Mouse (Mus musculus): ENCODE data around the gene Tmbim1. TPM values are rescaled to one million over a fixed set of nuclear protein-coding genes. Genes with fewer than 3 reads are reported as not detected.
"Not testable (repeated sequence)": the region's sequence is repeated elsewhere in the genome, so short reads cannot be mapped to it uniquely, and the experiment has no call there.

Tmbim1 gene
- polyA plus RNA-seq, 1 experiment from 2014 or later: 18.6 TPM

DNA sequence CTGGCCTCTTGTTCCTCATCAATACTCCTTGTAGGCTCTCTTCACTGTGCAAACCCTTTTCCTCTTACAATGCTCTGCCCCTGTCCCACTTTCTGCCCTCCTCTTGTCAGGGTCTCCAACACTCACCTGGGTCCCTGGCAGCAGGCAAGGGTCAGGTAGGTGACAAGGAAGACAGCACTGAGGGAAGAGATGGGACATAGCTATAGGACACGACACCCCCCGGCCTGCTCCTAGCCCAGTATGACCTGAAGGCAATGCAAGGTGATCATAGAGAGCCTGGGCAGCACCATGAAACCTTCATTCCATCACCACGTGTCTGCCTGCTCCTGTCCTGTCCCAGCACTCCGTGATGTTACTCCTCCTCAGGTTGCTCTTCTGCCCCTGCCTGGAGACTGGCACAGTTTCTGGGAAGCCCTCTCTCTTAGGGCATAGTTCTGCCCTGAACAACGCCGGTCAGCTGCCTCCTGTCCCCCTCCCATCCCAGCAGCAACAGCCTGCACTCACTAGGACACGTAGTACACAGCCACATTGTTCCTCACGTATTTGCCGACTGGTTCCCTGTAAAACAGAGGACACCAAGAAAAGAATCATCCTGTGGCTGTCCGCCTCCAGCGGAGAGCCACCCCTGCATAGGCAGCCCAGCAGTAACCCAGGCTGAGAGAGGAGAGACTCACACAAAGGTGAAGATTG lies 12.9 kb downstream of the Tmbim1 start:
- H3K27ac ChIP-seq: 0 out of 2 replicates have a peak overlapping the region, but pooled peaks have one; percentile 23
- peaks cover 79% of the 10 kb centered on the region for H3K4me1 ChIP-seq
- WGBS (ENCODE audit: insufficient replicate concordance): 83% methylated on average over 11 of the region's 11 CpGs
- peaks cover 66% of the 10 kb centered on the region for H3K36me3 ChIP-seq
- no peaks in the 10 kb centered on the region for H3K9me3 ChIP-seq (replicated peaks)
- no peak for ATAC-seq
- no peaks in the 10 kb centered on the region for H3K27me3 ChIP-seq (replicated peaks)
- no peak overlapping the region for H3K4me3 ChIP-seq
- H3K9ac ChIP-seq: no peak overlapping the region
- no peak overlapping the region for H3K4me2 ChIP-seq

- Histone ChIP-seq H3K9ac (no peak overlapping the region), H3K4me2 (no peak overlapping the region), H3K4me3 (no peak overlapping the region), H3K27ac (0 out of 2 replicates have a peak overlapping the region, but pooled peaks have one; percentile 18), H3K9me3 (replicated peaks) (no peaks in the 10 kb centered on the region), H3K4me1 (peaks cover 74% of the 10 kb centered on the region), H3K27me3 (replicated peaks) (no peaks in the 10 kb centered on the region), H3K36me3 (peaks cover 71% of the 10 kb centered on the region)
- no peak for ATAC-seq
- WGBS (ENCODE audit: insufficient replicate concordance): 85% methylated on average over 5 of the region's 5 CpGs
These were observed 15.3 kb downstream of the Tmbim1 start for GRCm38 (mm10) chr1:74290141-74290540.

DNA sequence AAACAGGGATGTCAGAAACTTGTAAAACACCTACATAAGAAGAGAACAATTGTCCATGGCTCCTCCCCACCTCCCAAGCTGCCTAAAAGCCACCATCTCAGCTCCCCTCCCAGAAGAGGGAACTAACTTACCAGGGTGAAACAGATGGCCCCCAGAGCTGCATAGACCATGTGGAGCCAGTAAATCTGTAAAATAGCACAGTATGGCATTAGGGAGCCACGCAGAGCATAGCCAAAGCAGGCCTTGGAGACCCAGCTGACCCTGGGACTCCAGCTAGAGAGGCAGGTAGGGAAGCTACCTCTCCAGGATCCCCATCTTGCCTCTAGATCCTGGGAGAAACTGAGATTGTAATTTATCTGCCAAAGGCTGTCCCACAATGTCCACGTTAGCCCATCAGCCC lies 15.7 kb downstream of the Tmbim1 start:
- no peak overlapping the region for H3K4me3 ChIP-seq
- H3K27ac ChIP-seq: 0 out of 2 replicates have a peak overlapping the region, but pooled peaks have one; percentile 18
- 72% methylated on average over 2 of the region's 2 CpGs for WGBS (ENCODE audit: insufficient replicate concordance)
- H3K9ac ChIP-seq: no peak overlapping the region
- H3K27me3 ChIP-seq (replicated peaks): no peaks in the 10 kb centered on the region
- ATAC-seq: no peak
- H3K4me1 ChIP-seq: peaks cover 70% of the 10 kb centered on the region
- no peaks in the 10 kb centered on the region for H3K9me3 ChIP-seq (replicated peaks)
- H3K36me3 ChIP-seq: peaks cover 70% of the 10 kb centered on the region
- H3K4me2 ChIP-seq: no peak overlapping the region

DNA sequence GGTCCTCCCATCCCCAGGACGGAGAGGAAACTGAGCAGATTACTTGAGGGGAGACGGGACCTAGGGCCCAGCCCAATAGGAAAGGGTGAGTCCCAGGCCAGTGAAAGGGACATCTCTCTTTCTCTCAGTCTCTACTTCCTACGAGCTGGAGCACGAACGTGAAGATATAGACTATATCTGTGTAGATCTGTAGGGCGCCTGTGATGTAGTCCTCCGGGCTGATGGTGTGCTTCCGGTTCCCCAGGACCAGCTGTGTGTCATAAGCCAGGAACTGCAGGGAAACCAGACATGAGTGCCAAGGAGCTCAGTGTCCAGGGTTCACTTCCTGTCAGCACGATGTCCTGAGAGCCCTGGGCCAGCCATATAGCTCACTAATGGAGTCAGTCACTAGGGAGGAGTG lies 16.2 kb downstream of the Tmbim1 start:
- H3K9ac ChIP-seq: no peak overlapping the region; the same call in 1 of the 2 replicates
- ATAC-seq: no peak
- no peak overlapping the region for H3K4me2 ChIP-seq
- no peaks in the 10 kb centered on the region for H3K9me3 ChIP-seq (replicated peaks)
- WGBS (ENCODE audit: insufficient replicate concordance): 77% methylated on average over 9 of the region's 9 CpGs
- H3K27me3 ChIP-seq (replicated peaks): no peaks in the 10 kb centered on the region
- no peak overlapping the region for H3K4me3 ChIP-seq
- H3K4me1 ChIP-seq: peaks cover 65% of the 10 kb centered on the region
- peak overlapping the region; percentile 18; the same call in 1 of the 2 replicates for H3K27ac ChIP-seq
- peaks cover 65% of the 10 kb centered on the region for H3K36me3 ChIP-seq

- Histone ChIP-seq H3K4me1 (peaks cover 64% of the 10 kb centered on the region), H3K9ac (no peak overlapping the region), H3K9me3 (replicated peaks) (no peaks in the 10 kb centered on the region), H3K4me2 (no peak overlapping the region), H3K4me3 (no peak overlapping the region), H3K36me3 (peaks cover 57% of the 10 kb centered on the region), H3K27me3 (replicated peaks) (no peaks in the 10 kb centered on the region), H3K27ac (peak overlapping the region; percentile 18; the same call in 1 of the 2 replicates)
- ATAC-seq: no peak
- WGBS (ENCODE audit: insufficient replicate concordance): 67% methylated on average over 4 of the region's 4 CpGs
These were observed 17.1 kb downstream of the Tmbim1 start for GRCm38 (mm10) chr1:74288327-74288726.

DNA sequence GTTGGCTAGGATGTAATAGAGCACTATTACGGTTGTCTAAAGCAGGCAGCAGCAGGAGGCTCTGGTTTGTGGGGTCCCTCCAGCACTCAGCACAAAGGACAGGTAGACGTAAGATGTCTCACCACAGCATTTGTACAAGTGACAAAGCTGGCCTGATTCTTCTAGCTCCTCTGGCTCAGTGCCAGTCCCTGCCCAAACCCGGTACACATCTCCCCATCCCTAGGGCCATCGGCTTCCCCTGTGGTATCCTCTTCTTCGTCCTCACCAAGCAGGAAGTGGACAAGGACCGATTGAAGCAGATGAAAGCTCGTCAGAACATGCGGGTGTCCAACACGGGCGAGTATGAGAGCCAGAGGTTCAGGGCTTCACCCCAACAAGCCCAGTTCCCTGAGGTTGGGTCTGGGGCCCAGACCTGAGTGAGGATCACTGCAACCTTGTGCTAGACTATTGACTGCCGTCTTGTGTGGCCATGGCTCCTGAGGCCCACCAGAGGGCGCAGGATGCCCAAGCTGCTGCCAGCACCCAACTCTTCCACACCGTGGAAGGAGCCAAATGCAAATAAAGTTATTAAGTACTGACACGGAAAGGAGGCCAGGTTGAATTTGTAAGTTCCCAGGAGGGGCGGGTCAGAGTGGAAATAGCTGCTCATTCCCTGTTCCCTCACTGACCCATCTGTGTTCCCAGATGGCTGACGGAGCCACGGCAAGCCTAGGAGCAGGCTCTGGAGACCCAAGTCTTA lies 18.4 kb downstream of the Tmbim1 start:
- not testable (repeated sequence) for H3K27ac ChIP-seq; H3K9me3 ChIP-seq (replicated peaks); H3K27me3 ChIP-seq (replicated peaks); ATAC-seq; H3K4me2 ChIP-seq; H3K4me3 ChIP-seq; H3K9ac ChIP-seq
- peaks cover 57% of the 10 kb centered on the region for H3K36me3 ChIP-seq
- 52% methylated on average over 16 of the region's 17 CpGs for WGBS (ENCODE audit: insufficient replicate concordance)
- H3K4me1 ChIP-seq: peaks cover 70% of the 10 kb centered on the region

GRCm38 (mm10) chr1:74285212-74286010 lies 20.0 kb downstream of the Tmbim1 start:
- Histone ChIP-seq H3K9me3 (replicated peaks) (no peaks in the 10 kb centered on the region), H3K4me1 (peaks cover 62% of the 10 kb centered on the region), H3K4me2 (peak overlapping the region; percentile 72), H3K4me3 (peak overlapping the region; percentile 70), H3K27me3 (replicated peaks) (no peaks in the 10 kb centered on the region), H3K9ac (peak overlapping the region; percentile 77), H3K27ac (peak overlapping the region; percentile 13), H3K36me3 (peaks cover 57% of the 10 kb centered on the region)
- ATAC-seq: no peak
- WGBS (ENCODE audit: insufficient replicate concordance): 3% methylated on average over 23 of the region's 23 CpGs

- no peaks in the 10 kb centered on the region for H3K27me3 ChIP-seq (replicated peaks)
- peak within 1 kb of the TSS; percentile 95 for H3K4me2 ChIP-seq
- under 1% methylated on average over 56 of the region's 56 CpGs for WGBS (ENCODE audit: insufficient replicate concordance)
- H3K9ac ChIP-seq: peak within 1 kb of the TSS; percentile 78
- peak within 1 kb of the TSS; percentile 80 for H3K27ac ChIP-seq
- H3K36me3 ChIP-seq: peaks cover 57% of the 10 kb centered on the region
- peak within 1 kb of the TSS; percentile 70 for H3K4me3 ChIP-seq
- peak; percentile 94 for ATAC-seq
- H3K4me1 ChIP-seq: peaks cover 60% of the 10 kb centered on the region
- H3K9me3 ChIP-seq (replicated peaks): no peaks in the 10 kb centered on the region
These were observed 20.8 kb downstream of the Tmbim1 start, which contains the start of the genes Aamp and Pnkd for GRCm38 (mm10) chr1:74284543-74285160. Gene Aamp, minus strand, starts transcription at chr1:74284738. Gene Pnkd, plus strand, starts transcription at chr1:74284930.

GRCm38 (mm10) chr1:74283686-74284463 lies 21.5 kb downstream of the Tmbim1 start:
- Histone ChIP-seq H3K4me2 (peak overlapping the region; percentile 95), H3K9ac (peak overlapping the region; percentile 78), H3K27ac (peak overlapping the region; percentile 80), H3K27me3 (replicated peaks) (0 out of 2 replicates have a peak, but pooled peaks cover 1% of the 10 kb centered on the region), H3K4me3 (peak overlapping the region; percentile 70), H3K4me1 (peaks cover 54% of the 10 kb centered on the region), H3K9me3 (replicated peaks) (no peaks in the 10 kb centered on the region), H3K36me3 (peaks cover 57% of the 10 kb centered on the region)
- ATAC-seq: peak; percentile 20
- 8% methylated on average over 15 of the region's 15 CpGs for WGBS (ENCODE audit: insufficient replicate concordance)

GRCm38 (mm10) chr1:74282896-74283625 lies 22.4 kb downstream of the Tmbim1 start:
- Histone ChIP-seq H3K27ac (no peak overlapping the region), H3K36me3 (peaks cover 57% of the 10 kb centered on the region), H3K9ac (no peak overlapping the region), H3K4me2 (peak overlapping the region; percentile 95), H3K4me1 (peaks cover 51% of the 10 kb centered on the region), H3K9me3 (replicated peaks) (no peaks in the 10 kb centered on the region), H3K27me3 (replicated peaks) (0 out of 2 replicates have a peak, but pooled peaks cover 3% of the 10 kb centered on the region), H3K4me3 (peak overlapping the region; percentile 70; the same call in 1 of the 2 replicates)
- WGBS (ENCODE audit: insufficient replicate concordance): 82% methylated on average over 10 of the region's 10 CpGs
- no peak for ATAC-seq

All from liver, embryonic 12.5 days (tissue).